8 mouse cellular contexts compared by ENCODE assay signal in genomic region chr6:83326394-83326736, GRCm38 (mm10). TPM values are rescaled to one million over a fixed set of nuclear protein-coding genes. Genes with fewer than 3 reads are reported as not detected.
DNase-seq lines count a peak whose midpoint lies in the region; ATAC-seq and TF ChIP-seq lines count a peak whose summit lies in the region.

No protein-coding gene starts in this region.

- no peak for TF ChIP-seq POLR2A in liver, adult 2 months (IDR thresholded peaks at IDR 0.05; ENCODE audit: extremely low read depth, insufficient read depth, low read length)

- DNase-seq in liver, adult 2 months (ENCODE audit: extremely low read depth, low read depth, low spot score) = no peak
- no peak for DNase-seq in liver
- DNase-seq in embryonic facial prominence, embryonic 14.5 days (ENCODE audit: low spot score) = no peak
- no peak for DNase-seq in urinary bladder, adult 18-20 months (ENCODE audit: low spot score in 2 of 2)
- no peak for DNase-seq in frontal cortex, postnatal 10 days (ENCODE audit: low spot score in 2 of 2)
- no peak for DNase-seq in left cerebral cortex, postnatal 36 days (ENCODE audit: low spot score in 2 of 2)

- peak overlapping the region; percentile 55 for H3K9ac ChIP-seq in liver, adult 2 months (ENCODE audit: low read depth, low read length)
- peak overlapping the region; percentile 89 for H3K9ac ChIP-seq in embryonic facial prominence, embryonic 14.5 days (ENCODE audit: low read depth, low read length)
- H3K9ac ChIP-seq in intestine, embryonic 15.5 days = peak overlapping the region; percentile 89
- peak overlapping the region; percentile 96 for H3K9ac ChIP-seq in neural tube, embryonic 12.5 days

- intact Hi-C loops in left cerebral cortex, postnatal 36 days (cut with DNase I) = loop anchor here (5.0 to 10.0 kb wide), 2 partner anchors 114 to 212 kb away; partner anchors contain the start of gene Mogs

- H3K4me1 ChIP-seq in liver, adult 2 months (ENCODE audit: control insufficient read depth, insufficient read depth, low read length) = peaks cover 6% of the 10 kb centered on the region; the same call in 1 of the 2 replicates
- peaks cover 10% of the 10 kb centered on the region for H3K4me1 ChIP-seq in embryonic facial prominence, embryonic 14.5 days (ENCODE audit: control insufficient read depth, insufficient read depth, low read length)
- H3K4me1 ChIP-seq in intestine, embryonic 15.5 days (replicated peaks) = 0 out of 2 replicates have a peak, but pooled peaks cover 8% of the 10 kb centered on the region
- peaks cover 11% of the 10 kb centered on the region for H3K4me1 ChIP-seq in neural tube, embryonic 12.5 days

- peak overlapping the region; percentile 83 for H3K4me3 ChIP-seq in liver, adult 2 months (ENCODE audit: insufficient read depth, low read depth, low read length)
- peak overlapping the region; percentile 77 for H3K4me3 ChIP-seq in embryonic facial prominence, embryonic 14.5 days (ENCODE audit: low read depth, low read length)
- peak overlapping the region; percentile 90 for H3K4me3 ChIP-seq in intestine, embryonic 15.5 days (replicated peaks)
- H3K4me3 ChIP-seq in neural tube, embryonic 12.5 days = peak overlapping the region; percentile 82

- H3K36me3 ChIP-seq in liver, adult 2 months (ENCODE audit: control insufficient read depth, insufficient read depth, low read length) = peaks cover 18% of the 10 kb centered on the region
- H3K36me3 ChIP-seq in embryonic facial prominence, embryonic 14.5 days (ENCODE audit: control insufficient read depth, insufficient read depth, low read length) = peaks cover 24% of the 10 kb centered on the region
- H3K36me3 ChIP-seq in intestine, embryonic 15.5 days = no peaks in the 10 kb centered on the region
- peaks cover 12% of the 10 kb centered on the region for H3K36me3 ChIP-seq in neural tube, embryonic 12.5 days

- no peak for TF ChIP-seq CTCF in liver, adult 2 months (IDR thresholded peaks at IDR 0.05; ENCODE audit: low read depth, low read length)

- no peaks in the 10 kb centered on the region for H3K9me3 ChIP-seq in embryonic facial prominence, embryonic 14.5 days (ENCODE audit: control insufficient read depth, low read length)
- H3K9me3 ChIP-seq in intestine, embryonic 15.5 days = no peaks in the 10 kb centered on the region
- no peaks in the 10 kb centered on the region for H3K9me3 ChIP-seq in neural tube, embryonic 12.5 days

- H3K4me2 ChIP-seq in embryonic facial prominence, embryonic 14.5 days (ENCODE audit: low read depth, low read length) = peak overlapping the region; percentile 67
- H3K4me2 ChIP-seq in intestine, embryonic 15.5 days (replicated peaks) = peak overlapping the region; percentile 78
- peak overlapping the region; percentile 83 for H3K4me2 ChIP-seq in neural tube, embryonic 12.5 days (replicated peaks)

- ATAC-seq in embryonic facial prominence, embryonic 14.5 days (ENCODE audit: low read depth) = no peak
- peak; percentile 55 for ATAC-seq in intestine, embryonic 15.5 days
- ATAC-seq in neural tube, embryonic 12.5 days (ENCODE audit: low FRiP score, low read depth) = no peak

- 1% methylated on average over 6 of the region's 6 CpGs for WGBS in liver, adult 2 months
- 6% methylated on average over 6 of the region's 6 CpGs for WGBS in embryonic facial prominence, embryonic 14.5 days
- 4% methylated on average over 6 of the region's 6 CpGs for WGBS in intestine, embryonic 15.5 days
- WGBS in neural tube, embryonic 12.5 days = 10% methylated on average over 6 of the region's 6 CpGs

- H3K79me2 ChIP-seq in liver, adult 2 months (ENCODE audit: control insufficient read depth, insufficient read depth, low read length) = peaks cover 18% of the 10 kb centered on the region; the same call in 1 of the 2 replicates

- H3K27ac ChIP-seq in liver, adult 2 months (replicated peaks; ENCODE audit: insufficient read depth, low read depth, low read length) = peak overlapping the region; percentile 30
- H3K27ac ChIP-seq in embryonic facial prominence, embryonic 14.5 days (replicated peaks; ENCODE audit: low read depth, low read length) = peak overlapping the region; percentile 90
- H3K27ac ChIP-seq in intestine, embryonic 15.5 days = peak overlapping the region; percentile 96
- peak overlapping the region; percentile 88; the same call in 1 of the 2 replicates for H3K27ac ChIP-seq in neural tube, embryonic 12.5 days

- H3K27me3 ChIP-seq in liver, adult 2 months (ENCODE audit: control insufficient read depth, insufficient read depth, low read length) = no peaks in the 10 kb centered on the region
- H3K27me3 ChIP-seq in embryonic facial prominence, embryonic 14.5 days (replicated peaks; ENCODE audit: control insufficient read depth, insufficient read depth, low read length) = no peaks in the 10 kb centered on the region
- no peaks in the 10 kb centered on the region for H3K27me3 ChIP-seq in intestine, embryonic 15.5 days (replicated peaks)
- no peaks in the 10 kb centered on the region for H3K27me3 ChIP-seq in neural tube, embryonic 12.5 days (replicated peaks)

RNA-seq across cellular contexts. Expression of gene Mob1a, which starts 0.5 kb away (rescaled TPM):
- total RNA-seq in liver, adult 2 months (2014; rRNA removed) = 35.2 and 40.4 TPM in 2 replicates
- 11.6 and 11.9 TPM in 2 replicates for polyA plus RNA-seq in liver, adult 2 months (2012; rRNA removed)
- 80.3 and 80.7 TPM in 2 replicates for polyA plus RNA-seq in embryonic facial prominence, embryonic 14.5 days (2014; fragmentation: Nextera tagmentation; extraction: Ambion mirVana)
- 56.7 and 63.9 TPM in 2 replicates for polyA plus RNA-seq in intestine, embryonic 15.5 days (2015; fragmentation: Nextera tagmentation; extraction: Ambion mirVana)
- 46.4 and 48.5 TPM in 2 replicates for polyA plus RNA-seq in neural tube, embryonic 12.5 days (2016; fragmentation: Nextera tagmentation; extraction: Ambion mirVana)
- total RNA-seq in left cerebral cortex, postnatal 36 days (2021) = 10 to 100 TPM; 19.0 to 20.8 TPM

RNA-seq across cellular contexts. Expression of gene Mthfd2, which starts 0.7 kb away (rescaled TPM):
- total RNA-seq in liver, adult 2 months (2014; rRNA removed) = 0.83 and 1.6 TPM in 2 replicates
- 0.98 and 1.1 TPM in 2 replicates for polyA plus RNA-seq in liver, adult 2 months (2012; rRNA removed)
- 34.6 and 40.8 TPM in 2 replicates for polyA plus RNA-seq in embryonic facial prominence, embryonic 14.5 days (2014; fragmentation: Nextera tagmentation; extraction: Ambion mirVana)
- polyA plus RNA-seq in intestine, embryonic 15.5 days (2015; fragmentation: Nextera tagmentation; extraction: Ambion mirVana) = 38.4 and 42.0 TPM in 2 replicates
- 30.8 and 33.1 TPM in 2 replicates for polyA plus RNA-seq in neural tube, embryonic 12.5 days (2016; fragmentation: Nextera tagmentation; extraction: Ambion mirVana)
- total RNA-seq in left cerebral cortex, postnatal 36 days (2021) = 1 to 10 TPM; 4.6 to 6.2 TPM

RNA-seq across cellular contexts. Expression of gene Bola3, which starts 22.6 kb away (rescaled TPM):
- 26.4 and 47.1 TPM in 2 replicates for total RNA-seq in liver, adult 2 months (2014; rRNA removed)
- 144 and 246 TPM in 2 replicates for polyA plus RNA-seq in liver, adult 2 months (2012; rRNA removed)
- polyA plus RNA-seq in embryonic facial prominence, embryonic 14.5 days (2014; fragmentation: Nextera tagmentation; extraction: Ambion mirVana) = 135 and 154 TPM in 2 replicates
- polyA plus RNA-seq in intestine, embryonic 15.5 days (2015; fragmentation: Nextera tagmentation; extraction: Ambion mirVana) = 183 and 188 TPM in 2 replicates
- 92.1 and 93.5 TPM in 2 replicates for polyA plus RNA-seq in neural tube, embryonic 12.5 days (2016; fragmentation: Nextera tagmentation; extraction: Ambion mirVana)
- 10 to 100 TPM; 46.8 to 50.5 TPM for total RNA-seq in left cerebral cortex, postnatal 36 days (2021)

Comparison
In these comparisons a context has a peak if more than half of its experiments do, and no peak if none do; other contexts are left out.
1. H3K27ac ChIP-seq: peak in every context shown above with its lines; median percentile 96 in intestine, embryonic 15.5 days; 90 in embryonic facial prominence, embryonic 14.5 days; 88 in neural tube, embryonic 12.5 days; 30 in liver, adult 2 months.
2. RNA of gene Mthfd2, which starts 0.7 kb away (polyA plus RNA-seq): 38.4 to 42.0 TPM in intestine, embryonic 15.5 days, 34.6 to 40.8 TPM in embryonic facial prominence, embryonic 14.5 days and 30.8 to 33.1 TPM in neural tube, embryonic 12.5 days; 0.98 to 1.1 TPM in liver, adult 2 months; every median in the first group is over 10 times any median in the second.
3. Peak in every context shown above with its lines, with median percentiles within 50 percentile points of each other: H3K4me3 ChIP-seq, H3K9ac ChIP-seq and H3K4me2 ChIP-seq.